Mouse (Mus musculus) spleen, adult 18-20 months (tissue): ENCODE measurements at regions not wholly inside any gene's neighbourhood (a gene's known extent, or its start where the extent isn't known, plus 50 kb on each side); places are given as distances from the start of the nearest gene placed in this dataset.

Source experiments
- DNase-seq, 2 experiments: peaks; one replicate each; pipeline ENCODE4 v3.0.0; 2022; ENCODE audit warnings: mixed read lengths in 2 of 2

DNA sequence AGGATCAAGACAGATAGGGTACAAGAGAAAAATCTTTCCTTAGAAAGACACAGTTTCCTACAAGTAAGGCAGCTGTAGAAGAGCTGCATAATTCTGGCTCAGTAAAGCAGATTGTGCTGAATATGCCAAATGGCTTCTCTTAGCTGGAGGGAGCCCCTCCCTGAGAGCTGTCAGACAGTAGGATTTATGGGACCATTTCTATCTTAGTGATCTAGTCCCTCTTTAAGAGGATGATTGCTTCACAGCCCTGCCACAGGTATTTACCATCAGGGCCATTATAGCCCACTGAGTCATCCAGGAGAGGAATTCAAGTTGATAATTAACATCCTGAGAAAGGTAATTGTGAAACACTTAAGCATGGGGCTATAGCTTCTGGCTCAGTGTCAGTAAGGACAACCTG lies 101.5 kb upstream of the Cypt1 start:
- DNase-seq, result no peak

DNA sequence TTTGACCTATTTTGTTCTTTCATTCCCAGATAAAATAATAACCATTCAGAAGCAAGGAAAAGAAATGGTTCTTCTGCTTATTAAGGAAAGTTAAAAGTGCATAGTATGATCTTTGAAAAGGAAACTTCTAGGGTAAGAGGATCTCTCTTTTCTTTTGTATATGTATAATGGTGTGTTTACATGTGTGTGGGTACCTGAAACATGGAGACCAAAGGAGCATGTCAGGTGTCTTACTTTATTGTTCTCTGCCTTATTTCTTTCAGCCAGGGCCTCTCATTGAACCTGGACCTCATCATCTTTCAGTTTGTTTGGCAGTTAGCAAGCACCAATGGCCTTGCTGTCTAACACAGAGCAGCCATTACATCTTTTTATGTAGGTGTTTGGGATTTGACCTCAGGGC lies 101.0 kb upstream of the Cypt1 start:
- DNase-seq, result no peak

DNA sequence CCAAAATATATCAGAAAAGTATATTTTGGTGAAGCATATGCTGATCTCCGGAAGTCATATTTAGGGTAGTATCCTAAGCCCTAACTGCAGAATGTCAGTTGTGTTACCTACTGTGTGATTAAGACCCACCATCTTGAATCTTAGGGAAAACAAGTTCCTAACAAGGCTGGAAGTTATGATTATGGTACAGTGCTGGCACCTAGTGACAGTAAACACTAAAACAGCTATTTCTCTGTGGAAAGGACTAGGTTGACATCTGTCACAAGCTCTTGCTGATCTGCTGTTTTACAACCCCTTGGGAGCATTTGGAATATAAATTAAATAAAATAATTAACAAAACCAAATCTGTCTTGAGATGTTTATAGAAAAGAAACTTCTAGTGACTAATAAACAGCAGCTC lies 84.6 kb upstream of the Cypt1 start:
- DNase-seq, result no peak

DNA sequence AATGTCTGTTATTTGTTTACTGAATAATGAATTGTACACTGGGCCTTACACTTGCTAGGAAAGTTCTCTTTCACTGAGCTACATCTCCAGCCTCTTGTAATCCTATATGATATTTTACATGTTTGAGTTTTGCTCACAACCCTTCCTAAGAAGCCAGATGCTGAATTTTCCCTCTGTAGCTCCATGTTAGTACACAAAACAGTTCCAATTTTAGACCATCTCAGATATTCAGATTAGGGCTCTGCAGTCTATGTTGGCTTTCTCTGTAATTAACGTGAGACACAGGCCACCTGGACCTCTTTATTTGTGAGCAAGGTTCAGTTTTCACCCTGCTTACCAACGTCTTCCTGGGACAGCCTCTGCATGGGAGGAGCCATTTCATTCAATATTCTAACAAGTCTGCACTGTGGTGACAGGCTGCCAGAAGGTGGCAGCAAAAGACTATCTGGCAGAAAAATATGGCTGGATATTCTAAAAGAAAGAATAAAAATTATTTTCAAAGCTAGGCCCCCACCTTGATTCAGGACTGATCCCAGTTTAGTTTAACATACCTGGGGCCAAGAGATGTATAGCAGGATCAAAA lies 72.1 kb upstream of the Cypt1 start:
- DNase-seq, result peak in 1 of 2 experiments; percentile 3
